Mouse (Mus musculus): Measurements from ENCODE around the gene 9630041A04Rik. TPM values are rescaled to one million over a fixed set of nuclear protein-coding genes. Genes with fewer than 3 reads are reported as not detected.

9630041A04Rik gene
- polyA plus RNA-seq, 1 experiment from 2014 or later = not detected

- no peak overlapping the region for H3K27ac ChIP-seq (ENCODE audit: low read depth, low read length)
- 90% methylated on average over 6 of the region's 6 CpGs for WGBS
- DNase-seq (ENCODE audit: low spot score) = no peak
- no peak overlapping the region for H3K4me2 ChIP-seq
- no peak overlapping the region for H3K9ac ChIP-seq (ENCODE audit: low read depth, low read length)
- H3K9me3 ChIP-seq (ENCODE audit: control insufficient read depth, low read length) = no peaks in the 10 kb centered on the region
- no peak overlapping the region for H3K4me3 ChIP-seq (ENCODE audit: low read depth, low read length)
- H3K27me3 ChIP-seq (replicated peaks; ENCODE audit: control insufficient read depth, insufficient read depth, low read length) = no peaks in the 10 kb centered on the region
- no peaks in the 10 kb centered on the region for H3K4me1 ChIP-seq (replicated peaks; ENCODE audit: control insufficient read depth, insufficient read depth, low read length)
- H3K36me3 ChIP-seq (ENCODE audit: control insufficient read depth, insufficient read depth, low read length) = no peaks in the 10 kb centered on the region
- no peak for ATAC-seq (replicated peaks; ENCODE audit: low FRiP score)
Measured at GRCm38 (mm10) chr9:101868593-101868992, 7.0 kb downstream of the 9630041A04Rik start.

- Histone ChIP-seq H3K27me3 (replicated peaks; ENCODE audit: control insufficient read depth, insufficient read depth, low read length) (no peaks in the 10 kb centered on the region), H3K9me3 (ENCODE audit: control insufficient read depth, low read length) (no peaks in the 10 kb centered on the region), H3K4me3 (ENCODE audit: low read depth, low read length) (no peak overlapping the region), H3K4me1 (replicated peaks; ENCODE audit: control insufficient read depth, insufficient read depth, low read length) (no peaks in the 10 kb centered on the region), H3K9ac (ENCODE audit: low read depth, low read length) (no peak overlapping the region), H3K27ac (ENCODE audit: low read depth, low read length) (no peak overlapping the region), H3K36me3 (ENCODE audit: control insufficient read depth, insufficient read depth, low read length) (no peaks in the 10 kb centered on the region), H3K4me2 (no peak overlapping the region)
- whole genome bisulfite sequencing = 77% methylated on average over 4 of the region's 4 CpGs
- DNase-seq (ENCODE audit: low spot score) (no peak), ATAC-seq (replicated peaks; ENCODE audit: low FRiP score) (no peak)
Measured at GRCm38 (mm10) chr9:101870034-101870433, 8.4 kb downstream of the 9630041A04Rik start.

DNA sequence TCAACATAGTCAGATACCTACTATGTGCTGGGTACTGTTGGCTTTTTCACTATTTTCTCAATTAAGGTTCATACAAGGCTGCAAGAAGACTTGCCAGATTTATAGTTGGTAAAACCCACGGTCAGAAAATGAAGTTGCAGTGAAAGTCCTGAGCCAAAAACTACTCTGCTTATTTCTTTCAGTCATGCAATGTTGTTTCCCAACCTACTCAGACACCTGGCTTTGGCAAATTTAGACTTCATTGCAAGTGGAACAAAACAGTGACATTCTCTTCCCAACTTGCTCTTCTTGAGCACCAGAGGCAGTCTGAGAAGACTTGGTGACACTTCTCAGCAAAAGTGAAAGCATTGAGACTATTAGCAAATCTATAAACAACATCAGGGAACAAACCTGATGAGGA is 13.7 kb downstream of the 9630041A04Rik start:
- WGBS = 80% methylated on average over 1 of the region's 1 CpGs
- DNase-seq (ENCODE audit: low spot score) = no peak
- no peaks in the 10 kb centered on the region for H3K27me3 ChIP-seq (replicated peaks; ENCODE audit: control insufficient read depth, insufficient read depth, low read length)

GRCm38 (mm10) chr9:101877109-101877987 is 15.7 kb downstream of the 9630041A04Rik start:
- Histone ChIP-seq H3K4me1 (replicated peaks; ENCODE audit: control insufficient read depth, insufficient read depth, low read length) (no peaks in the 10 kb centered on the region), H3K27me3 (replicated peaks; ENCODE audit: control insufficient read depth, insufficient read depth, low read length) (no peaks in the 10 kb centered on the region), H3K4me2 (no peak overlapping the region), H3K9me3 (ENCODE audit: control insufficient read depth, low read length) (no peaks in the 10 kb centered on the region), H3K9ac (ENCODE audit: low read depth, low read length) (no peak overlapping the region), H3K4me3 (ENCODE audit: low read depth, low read length) (no peak overlapping the region), H3K36me3 (ENCODE audit: control insufficient read depth, insufficient read depth, low read length) (no peaks in the 10 kb centered on the region), H3K27ac (ENCODE audit: low read depth, low read length) (no peak overlapping the region)
- no peak for DNase-seq (ENCODE audit: low spot score)
- WGBS = 65% methylated on average over 11 of the region's 11 CpGs
- ATAC-seq (replicated peaks; ENCODE audit: low FRiP score) = no peak

More for the DNA sequence above, 13.7 kb downstream of the 9630041A04Rik start:
- ATAC-seq (replicated peaks; ENCODE audit: low FRiP score) = no peak
- H3K4me2 ChIP-seq = no peak overlapping the region
- no peaks in the 10 kb centered on the region for H3K36me3 ChIP-seq (ENCODE audit: control insufficient read depth, insufficient read depth, low read length)
- no peaks in the 10 kb centered on the region for H3K9me3 ChIP-seq (ENCODE audit: control insufficient read depth, low read length)
- no peak overlapping the region for H3K4me3 ChIP-seq (ENCODE audit: low read depth, low read length)
- no peak overlapping the region for H3K9ac ChIP-seq (ENCODE audit: low read depth, low read length)
- no peak overlapping the region for H3K27ac ChIP-seq (ENCODE audit: low read depth, low read length)
- H3K4me1 ChIP-seq (replicated peaks; ENCODE audit: control insufficient read depth, insufficient read depth, low read length) = no peaks in the 10 kb centered on the region

GRCm38 (mm10) chr9:101883295-101883694 is 21.7 kb downstream of the 9630041A04Rik start:
- Histone ChIP-seq H3K27ac (ENCODE audit: low read depth, low read length) (no peak overlapping the region), H3K4me1 (replicated peaks; ENCODE audit: control insufficient read depth, insufficient read depth, low read length) (no peaks in the 10 kb centered on the region), H3K36me3 (ENCODE audit: control insufficient read depth, insufficient read depth, low read length) (no peaks in the 10 kb centered on the region), H3K4me3 (ENCODE audit: low read depth, low read length) (no peak overlapping the region), H3K9me3 (ENCODE audit: control insufficient read depth, low read length) (no peaks in the 10 kb centered on the region), H3K9ac (ENCODE audit: low read depth, low read length) (no peak overlapping the region), H3K27me3 (replicated peaks; ENCODE audit: control insufficient read depth, insufficient read depth, low read length) (no peaks in the 10 kb centered on the region), H3K4me2 (no peak overlapping the region)
- ATAC-seq (replicated peaks; ENCODE audit: low FRiP score) = no peak
- 63% methylated on average over 2 of the region's 2 CpGs for WGBS
- no peak for DNase-seq (ENCODE audit: low spot score)

- no peak for ATAC-seq (replicated peaks; ENCODE audit: low FRiP score)
- DNase-seq (ENCODE audit: low spot score) = no peak
- Histone ChIP-seq H3K9ac (ENCODE audit: low read depth, low read length) (no peak overlapping the region), H3K4me1 (replicated peaks; ENCODE audit: control insufficient read depth, insufficient read depth, low read length) (no peaks in the 10 kb centered on the region), H3K9me3 (ENCODE audit: control insufficient read depth, low read length) (no peaks in the 10 kb centered on the region), H3K36me3 (ENCODE audit: control insufficient read depth, insufficient read depth, low read length) (no peaks in the 10 kb centered on the region), H3K4me2 (no peak overlapping the region), H3K4me3 (ENCODE audit: low read depth, low read length) (no peak overlapping the region), H3K27ac (ENCODE audit: low read depth, low read length) (no peak overlapping the region), H3K27me3 (replicated peaks; ENCODE audit: control insufficient read depth, insufficient read depth, low read length) (no peaks in the 10 kb centered on the region)
- 86% methylated on average over 1 of the region's 1 CpGs for WGBS
Measured at GRCm38 (mm10) chr9:101897851-101898250, 36.2 kb downstream of the 9630041A04Rik start.

DNA sequence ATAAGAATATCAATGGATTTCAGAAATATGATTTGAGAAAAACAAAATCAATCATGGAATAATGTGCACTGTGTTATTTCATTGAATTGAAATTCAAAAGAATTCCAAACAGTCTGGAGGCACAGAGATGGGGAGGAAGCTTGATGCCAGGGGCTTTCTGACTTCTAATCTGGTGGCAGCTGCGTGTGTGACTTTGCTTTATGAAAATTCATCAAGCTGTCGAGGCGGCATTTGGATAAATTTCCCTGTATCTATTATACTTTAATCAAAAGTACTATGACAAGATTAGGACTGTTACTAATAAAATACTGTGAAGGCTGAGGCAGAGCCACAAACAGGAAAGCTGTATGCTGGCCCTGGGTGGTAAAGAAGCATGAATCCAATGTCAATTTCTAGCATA is 41.8 kb downstream of the 9630041A04Rik start:
- H3K4me2 ChIP-seq = no peak overlapping the region
- no peaks in the 10 kb centered on the region for H3K27me3 ChIP-seq (replicated peaks; ENCODE audit: control insufficient read depth, insufficient read depth, low read length)
- no peak for ATAC-seq (replicated peaks; ENCODE audit: low FRiP score)
- no peaks in the 10 kb centered on the region for H3K36me3 ChIP-seq (ENCODE audit: control insufficient read depth, insufficient read depth, low read length)
- DNase-seq (ENCODE audit: low spot score) = no peak
- WGBS = 81% methylated on average over 3 of the region's 3 CpGs
- H3K4me1 ChIP-seq (replicated peaks; ENCODE audit: control insufficient read depth, insufficient read depth, low read length) = no peaks in the 10 kb centered on the region
- no peak overlapping the region for H3K9ac ChIP-seq (ENCODE audit: low read depth, low read length)
- H3K9me3 ChIP-seq (ENCODE audit: control insufficient read depth, low read length) = no peaks in the 10 kb centered on the region
- H3K27ac ChIP-seq (ENCODE audit: low read depth, low read length) = no peak overlapping the region
- H3K4me3 ChIP-seq (ENCODE audit: low read depth, low read length) = no peak overlapping the region

DNA sequence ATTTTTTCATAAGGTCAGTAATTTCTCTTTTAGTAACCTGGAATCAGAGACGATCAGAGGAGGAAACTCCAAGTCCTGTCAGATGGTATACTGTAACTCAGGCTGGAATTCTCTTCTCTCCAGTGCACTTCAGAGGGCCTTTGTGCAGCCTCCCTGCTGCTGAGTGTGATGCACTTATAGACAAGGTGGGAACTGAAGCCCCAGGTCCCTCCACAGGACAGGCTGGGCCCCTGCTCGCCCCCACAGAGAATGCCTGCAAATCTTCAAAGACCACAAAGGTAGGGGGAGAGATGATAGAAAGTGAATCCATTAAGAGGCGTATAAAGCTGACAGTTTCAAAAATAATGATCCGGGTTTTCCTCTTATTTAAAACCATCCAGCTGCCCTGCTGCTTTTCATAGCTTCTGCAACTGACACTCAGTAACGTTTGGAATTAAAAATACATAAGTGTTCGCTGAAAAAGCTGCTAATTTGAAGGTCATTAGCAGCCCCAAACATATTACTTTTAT is 46.2 kb downstream of the 9630041A04Rik start:
- Histone ChIP-seq H3K9me3 (ENCODE audit: control insufficient read depth, low read length) (no peaks in the 10 kb centered on the region), H3K4me1 (replicated peaks; ENCODE audit: control insufficient read depth, insufficient read depth, low read length) (no peaks in the 10 kb centered on the region), H3K27ac (ENCODE audit: low read depth, low read length) (no peak overlapping the region), H3K36me3 (ENCODE audit: control insufficient read depth, insufficient read depth, low read length) (no peaks in the 10 kb centered on the region), H3K4me2 (no peak overlapping the region), H3K9ac (ENCODE audit: low read depth, low read length) (no peak overlapping the region), H3K27me3 (replicated peaks; ENCODE audit: control insufficient read depth, insufficient read depth, low read length) (no peaks in the 10 kb centered on the region), H3K4me3 (ENCODE audit: low read depth, low read length) (no peak overlapping the region)
- WGBS = 60% methylated on average over 6 of the region's 6 CpGs
- ATAC-seq (replicated peaks; ENCODE audit: low FRiP score) (no peak), DNase-seq (ENCODE audit: low spot score) (no peak)

GRCm38 (mm10) chr9:101908849-101909248 is 47.2 kb downstream of the 9630041A04Rik start:
- Histone ChIP-seq H3K4me2 (no peak overlapping the region), H3K36me3 (ENCODE audit: control insufficient read depth, insufficient read depth, low read length) (no peaks in the 10 kb centered on the region), H3K9ac (ENCODE audit: low read depth, low read length) (no peak overlapping the region), H3K4me1 (replicated peaks; ENCODE audit: control insufficient read depth, insufficient read depth, low read length) (no peaks in the 10 kb centered on the region), H3K4me3 (ENCODE audit: low read depth, low read length) (no peak overlapping the region), H3K27ac (ENCODE audit: low read depth, low read length) (no peak overlapping the region), H3K27me3 (replicated peaks; ENCODE audit: control insufficient read depth, insufficient read depth, low read length) (no peaks in the 10 kb centered on the region), H3K9me3 (ENCODE audit: control insufficient read depth, low read length) (no peaks in the 10 kb centered on the region)
- no peak for DNase-seq (ENCODE audit: low spot score)
- whole genome bisulfite sequencing = 82% methylated on average over 5 of the region's 5 CpGs
- no peak for ATAC-seq (replicated peaks; ENCODE audit: low FRiP score)
